Mouse (Mus musculus): ENCODE data around the gene B3gnt6.

DNA sequence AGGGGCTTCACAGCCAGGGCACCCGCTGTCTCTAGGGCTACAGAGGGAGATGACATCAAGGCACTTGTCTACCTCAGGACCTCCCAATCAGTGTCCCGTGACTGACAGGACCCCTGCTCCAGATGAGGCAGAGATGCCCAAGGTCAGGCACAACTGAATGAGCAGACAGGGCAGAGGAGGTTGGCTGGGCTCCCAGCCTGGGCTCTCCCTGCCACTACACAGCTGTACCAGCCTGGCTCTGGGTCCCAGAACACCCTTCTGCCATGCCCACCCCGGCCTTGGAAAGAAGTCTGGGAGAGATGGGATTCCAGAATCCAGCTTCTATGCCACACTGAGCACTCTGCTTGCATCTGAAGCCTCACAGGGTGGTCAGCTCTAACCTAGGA, 43.0 kb downstream of the B3gnt6 start:
- TF ChIP-seq POLR2A (IDR thresholded peaks at IDR 0.05; ENCODE audit: low read depth, low read length) (no peak), CTCF (IDR thresholded peaks at IDR 0.05; ENCODE audit: extremely low read depth, insufficient read length, insufficient replicate concordance, low read depth, low read length) (no peak)
